Mouse (Mus musculus) large intestine, adult 2 months (tissue): Measurements from ENCODE around the gene Lims1. TPM values are rescaled to one million over a fixed set of nuclear protein-coding genes. Genes with fewer than 3 reads are reported as not detected.

Experiments used
- DNase-seq: peaks from one replicate; pipeline ENCODE4 v3.0.0-alpha.2; 2012; ENCODE audit warnings: low read depth, low spot score
- WGBS: fragments of 180-500 bp; shearing (Covaris S2); methylation state at CpG from one replicate; pipeline ENCODE4 v1.1.7; 2018; 5-methylcytosine and 5-hydroxymethylcytosine counted together
- polyA plus RNA-seq: library from polyadenylated mRNA; depleted of rRNA; stranded (reverse); fragments of >200 nt; gene quantifications from 2 replicates; pipeline ENCODE4 v1.2.3, GENCODE M21; 2012; rRNA removed

Gene Lims1
- polyA plus RNA-seq, 1 experiment: 8.1 TPM

DNA sequence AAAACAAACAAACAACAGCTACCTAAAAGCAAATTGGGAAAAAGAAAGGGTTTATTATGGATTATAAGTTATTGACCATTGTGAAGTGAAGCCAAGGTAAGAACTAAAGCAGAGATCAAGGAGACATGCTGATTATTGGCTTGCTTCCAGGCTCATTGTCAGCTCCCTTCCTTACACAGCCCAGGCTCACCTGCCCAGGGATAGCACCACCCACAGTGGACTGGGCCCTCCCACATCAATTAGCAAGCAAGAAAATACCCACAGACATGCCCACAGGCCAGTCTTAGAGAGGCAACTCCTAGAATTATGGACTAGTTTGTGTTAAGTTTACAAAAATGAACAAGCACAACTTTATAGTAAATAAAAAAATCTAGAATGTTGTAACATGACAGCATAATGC lies 89.6 kb downstream of the Lims1 start:
- DNase-seq: no peak

- WGBS: 58% methylated on average over 3 of the region's 3 CpGs
- DNase-seq: no peak
These were observed 93.4 kb downstream of the Lims1 start for GRCm38 (mm10) chr10:58416702-58417101.

GRCm38 (mm10) chr10:58418290-58418971 lies 95.2 kb downstream of the Lims1 start:
- no peak for DNase-seq
- 79% methylated on average over 10 of the region's 10 CpGs for WGBS

DNA sequence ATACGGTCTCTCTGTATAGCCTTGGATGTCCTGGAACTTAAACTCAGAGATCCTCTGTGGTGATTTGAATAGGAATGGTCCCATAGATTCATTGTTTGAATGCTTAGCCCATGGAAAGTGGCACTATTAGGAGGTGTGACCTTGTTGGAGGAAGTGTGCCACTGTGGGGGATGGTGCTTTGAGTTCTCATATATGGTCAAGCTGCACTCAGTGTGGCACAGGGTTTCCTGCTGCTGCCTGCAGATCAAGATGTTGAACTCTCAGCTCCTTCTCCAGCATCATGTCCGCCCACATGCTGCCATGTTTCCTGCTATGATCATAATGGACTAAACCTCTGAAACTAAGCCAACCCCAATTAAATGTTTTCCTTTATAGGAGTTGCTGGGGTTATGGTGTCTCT lies 104.7 kb downstream of the Lims1 start:
- WGBS: 97% methylated on average over 2 of the region's 2 CpGs
- no peak for DNase-seq

GRCm38 (mm10) chr10:58445850-58446249 lies 122.6 kb downstream of the Lims1 start:
- WGBS: 6% methylated on average over 9 of the region's 9 CpGs
- DNase-seq: no peak

DNA sequence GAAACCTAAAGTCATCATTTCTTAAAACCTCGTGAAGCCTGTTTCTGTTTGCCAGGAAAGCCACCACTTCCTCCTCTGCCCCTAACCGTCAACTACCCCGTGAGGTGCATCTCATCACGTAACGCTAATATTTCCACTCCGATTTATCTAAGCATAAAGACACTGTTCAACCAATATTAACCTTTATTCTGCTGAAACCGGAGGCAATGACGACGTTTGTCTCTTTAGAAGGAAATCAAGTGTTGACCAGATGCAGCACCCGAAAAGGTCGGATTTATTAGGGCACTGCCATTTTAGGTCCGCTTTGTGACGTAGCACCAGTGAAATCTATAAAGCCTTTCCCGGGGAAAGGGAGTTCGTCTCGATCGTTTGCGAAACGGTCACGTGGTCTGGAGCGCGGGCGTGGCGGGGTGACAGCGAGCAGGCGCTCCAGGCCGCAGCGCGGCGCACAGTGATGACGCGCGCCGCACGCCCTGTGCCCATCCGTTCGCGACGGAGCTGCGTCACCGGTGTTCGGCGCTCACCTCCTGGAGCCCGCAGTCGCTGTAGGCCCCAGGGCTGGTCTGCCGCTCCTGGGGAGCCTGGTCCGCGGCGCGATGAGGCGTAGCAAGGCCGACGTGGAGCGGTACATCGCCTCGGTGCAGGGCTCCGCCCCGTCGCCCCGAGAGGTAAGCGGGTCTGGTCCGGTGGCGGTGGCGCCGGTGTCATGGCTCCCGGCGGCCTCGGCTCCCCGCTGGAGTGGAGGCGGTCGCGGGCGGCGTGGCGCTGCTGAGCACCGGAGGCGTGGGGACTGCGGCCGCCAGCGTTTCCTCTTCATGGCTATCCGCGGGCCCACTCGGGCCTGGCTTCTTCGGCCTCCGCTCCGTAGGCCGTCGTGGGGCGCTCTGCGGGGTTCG lies 123.4 kb downstream of the Lims1 start, which contains the start of gene Ranbp2:
Gene Ranbp2 (plus strand): TSS at position 537 of the 896 bp plus-strand sequence.
- under 1% methylated on average over 91 of the region's 91 CpGs for WGBS
- DNase-seq: peak; percentile 90

- DNase-seq: no peak
These were observed 124.1 kb downstream of the Lims1 start for GRCm38 (mm10) chr10:58447280-58447781.

DNA sequence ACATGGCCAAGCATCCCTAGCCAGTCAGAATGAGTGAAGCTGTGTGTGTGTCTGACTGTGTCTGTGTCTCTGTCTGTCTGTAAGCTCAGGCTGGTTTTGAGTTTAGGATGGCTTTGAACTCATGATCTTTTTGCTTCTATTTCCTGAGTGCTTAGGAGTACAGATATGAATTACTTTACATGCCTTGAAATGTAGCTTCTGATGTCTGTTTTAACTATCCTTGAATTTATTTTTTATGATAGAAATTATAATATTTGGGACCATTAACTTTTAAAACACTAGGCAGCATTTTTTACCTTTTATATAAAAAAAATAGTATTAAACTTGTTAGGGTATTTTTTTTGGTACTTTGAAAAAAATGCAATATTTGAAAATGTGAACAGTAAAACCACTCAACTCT lies 128.3 kb downstream of the Lims1 start:
- no peak for DNase-seq

More at GRCm38 (mm10) chr10:58447280-58447781, 124.1 kb downstream of the Lims1 start:
- under 1% methylated on average over 31 of the region's 32 CpGs for WGBS

- WGBS: 87% methylated on average over 1 of the region's 1 CpGs
These were observed 128.9 kb downstream of the Lims1 start for GRCm38 (mm10) chr10:58452185-58452584.

GRCm38 (mm10) chr10:58459896-58460295 lies 136.6 kb downstream of the Lims1 start:
- 76% methylated on average over 1 of the region's 1 CpGs for WGBS
- no peak for DNase-seq

More at GRCm38 (mm10) chr10:58452185-58452584, 128.9 kb downstream of the Lims1 start:
- no peak for DNase-seq

Other genes starting within 250 kb of the Lims1 start
- gene AW822073, start 98.5 kb upstream of the Lims1 start, polyA plus RNA-seq: not detected in 2 replicates
- not detected in 2 replicates for gene Duxf3, start 90.8 kb upstream of the Lims1 start, polyA plus RNA-seq
- not detected in 2 replicates for gene Gm4981, start 86.8 kb upstream of the Lims1 start, polyA plus RNA-seq
- gene Gcc2, start 68.0 kb upstream of the Lims1 start, polyA plus RNA-seq: 20.6 and 25.0 TPM in 2 replicates
- gene Ranbp2, start 123.5 kb downstream of the Lims1 start, polyA plus RNA-seq: 1.9 and 4.2 TPM in 2 replicates
- gene Ccdc138, start 174.5 kb downstream of the Lims1 start, polyA plus RNA-seq: 0.62 and 0.89 TPM in 2 replicates